Mouse (Mus musculus) hindbrain, embryonic 16.5 days (tissue): ENCODE data around the gene Onecut3. TPM values are rescaled to one million over a fixed set of nuclear protein-coding genes. Genes with fewer than 3 reads are reported as not detected.
A peak's percentile ranks its signal among the peaks of the same experiment; 100 is the strongest.

Source experiments
- ATAC-seq: fragments of 200-750 bp; cut with Nextera tagmentation; 2 replicates; pipeline ENCODE4 v1.8.0; 2017; ENCODE audit warnings: moderate TSS enrichment, moderate library complexity
- H3K27ac ChIP-seq: fragments of 300-500 bp; sonication (generic); 2 replicates; pipeline ENCODE4 v1.5.1; 2014; ENCODE audit warnings: low read depth, mild to moderate bottlenecking, control low read depth, low read length, moderate library complexity
- H3K27me3 ChIP-seq: fragments of 300-500 bp; sonication (generic); replicated peaks from 2 replicates; pipeline ENCODE4 v1.6.1; 2014; ENCODE audit warnings: low read length; ENCODE audit not compliant: control insufficient read depth, insufficient read depth
- H3K36me3 ChIP-seq: fragments of 300-500 bp; sonication (generic); 2 replicates; pipeline ENCODE4 v1.6.1; 2014; ENCODE audit warnings: mild to moderate bottlenecking, low read length, moderate library complexity, mixed read lengths; ENCODE audit not compliant: control insufficient read depth, insufficient read depth
- H3K4me1 ChIP-seq: fragments of 300-500 bp; sonication (generic); 2 replicates; pipeline ENCODE4 v1.6.1; 2014; ENCODE audit warnings: low read depth, low read length; ENCODE audit not compliant: control insufficient read depth, insufficient read depth
- H3K4me2 ChIP-seq: fragments of 300-500 bp; sonication (generic); 2 replicates; pipeline ENCODE4 v1.6.1; 2014; ENCODE audit warnings: mild to moderate bottlenecking, low read length, control low read depth, moderate library complexity
- H3K4me3 ChIP-seq: fragments of 300-500 bp; sonication (generic); 2 replicates; pipeline ENCODE4 v1.5.1; 2014; ENCODE audit warnings: mild to moderate bottlenecking, low read length, control low read depth, moderate library complexity
- H3K9ac ChIP-seq: fragments of 300-500 bp; sonication (generic); 2 replicates; pipeline ENCODE4 v1.6.1; 2014; ENCODE audit warnings: low read depth, mild to moderate bottlenecking, control low read depth, low read length, moderate library complexity
- H3K9me3 ChIP-seq: fragments of 300-500 bp; sonication (generic); 2 replicates; pipeline ENCODE4 v1.6.1; 2014; ENCODE audit warnings: mild to moderate bottlenecking, low read length, moderate library complexity; ENCODE audit not compliant: control insufficient read depth
- WGBS: fragments of 180-500 bp; shearing (Covaris S2); extraction: QIAGEN DNeasy Blood & Tissue Kit; methylation state at CpG from one replicate; pipeline ENCODE4 v1.1.7; 2014; 5-methylcytosine and 5-hydroxymethylcytosine counted together
- polyA plus RNA-seq: library from polyadenylated mRNA; unstranded; fragments of >200 nt; fragmentation: Nextera tagmentation; extraction: Ambion mirVana; gene quantifications from 2 replicates; pipeline ENCODE4 v1.2.1, GENCODE M21; 2015

Onecut3 gene
- 1.2 and 1.3 TPM in 2 replicates for polyA plus RNA-seq

- H3K4me3 ChIP-seq = peak within 1 kb of the TSS; percentile 43
- H3K9ac ChIP-seq = peak within 1 kb of the TSS; percentile 60
- H3K4me1 ChIP-seq = peaks cover 17% of the 10 kb centered on the region
- no peak within 1 kb of the TSS for H3K27ac ChIP-seq
- H3K36me3 ChIP-seq = no peaks in the 10 kb centered on the region
- peaks cover 87% of the 10 kb centered on the region for H3K27me3 ChIP-seq
- peak; percentile 43 for ATAC-seq
- no peaks in the 10 kb centered on the region for H3K9me3 ChIP-seq
- peak within 1 kb of the TSS; percentile 72 for H3K4me2 ChIP-seq
- WGBS = under 1% methylated on average over 38 of the region's 42 CpGs
Measured at GRCm38 (mm10) chr10:80494732-80495131, at the start of gene Onecut3. Gene Onecut3, plus strand, starts transcription at chr10:80494835.

GRCm38 (mm10) chr10:80445052-80445451, 49.6 kb upstream of the Onecut3 start:
- H3K9me3 ChIP-seq = no peaks in the 10 kb centered on the region
- 27% methylated on average over 1 of the region's 1 CpGs for WGBS
- no peak for ATAC-seq

GRCm38 (mm10) chr10:80445898-80446601, 48.6 kb upstream of the Onecut3 start:
- no peaks in the 10 kb centered on the region for H3K36me3 ChIP-seq
- H3K27me3 ChIP-seq = peaks cover 9% of the 10 kb centered on the region
- no peak overlapping the region for H3K9ac ChIP-seq
- peak overlapping the region; percentile 15; the same call in 1 of the 2 replicates for H3K4me3 ChIP-seq
- WGBS = 7% methylated on average over 26 of the region's 26 CpGs
- H3K4me1 ChIP-seq = no peaks in the 10 kb centered on the region; the same call in 1 of the 2 replicates
- H3K27ac ChIP-seq = no peak overlapping the region
- peak; percentile 89 for ATAC-seq
- no peaks in the 10 kb centered on the region for H3K9me3 ChIP-seq
- peak overlapping the region; percentile 49 for H3K4me2 ChIP-seq

More at GRCm38 (mm10) chr10:80445052-80445451, 49.6 kb upstream of the Onecut3 start:
- Histone ChIP-seq H3K27me3 (peaks cover 5% of the 10 kb centered on the region), H3K36me3 (no peaks in the 10 kb centered on the region), H3K4me2 (no peak overlapping the region), H3K9ac (no peak overlapping the region), H3K4me3 (no peak overlapping the region), H3K4me1 (no peaks in the 10 kb centered on the region; the same call in 1 of the 2 replicates), H3K27ac (no peak overlapping the region)

- Histone ChIP-seq H3K9ac (no peak overlapping the region), H3K27me3 (peaks cover 6% of the 10 kb centered on the region), H3K4me1 (no peaks in the 10 kb centered on the region; the same call in 1 of the 2 replicates), H3K4me3 (no peak overlapping the region), H3K9me3 (no peaks in the 10 kb centered on the region), H3K27ac (no peak overlapping the region), H3K4me2 (no peak overlapping the region), H3K36me3 (no peaks in the 10 kb centered on the region)
- 12% methylated on average over 6 of the region's 6 CpGs for WGBS
- ATAC-seq = no peak
Measured at GRCm38 (mm10) chr10:80450599-80450998, 44.0 kb upstream of the Onecut3 start.

- no peaks in the 10 kb centered on the region for H3K9me3 ChIP-seq
- no peak overlapping the region for H3K4me3 ChIP-seq
- no peak overlapping the region for H3K4me2 ChIP-seq
- H3K9ac ChIP-seq = no peak overlapping the region
- no peak for ATAC-seq
- WGBS = 69% methylated on average over 10 of the region's 10 CpGs
- H3K36me3 ChIP-seq = no peaks in the 10 kb centered on the region
- H3K4me1 ChIP-seq = no peaks in the 10 kb centered on the region
- H3K27ac ChIP-seq = no peak overlapping the region
- H3K27me3 ChIP-seq = peaks cover 4% of the 10 kb centered on the region
Measured at GRCm38 (mm10) chr10:80453601-80454000, 41.0 kb upstream of the Onecut3 start.

GRCm38 (mm10) chr10:80454781-80455180, 39.9 kb upstream of the Onecut3 start:
- no peak for ATAC-seq
- Histone ChIP-seq H3K36me3 (no peaks in the 10 kb centered on the region), H3K9ac (no peak overlapping the region), H3K9me3 (no peaks in the 10 kb centered on the region), H3K4me1 (no peaks in the 10 kb centered on the region), H3K27me3 (peaks cover 4% of the 10 kb centered on the region), H3K4me2 (no peak overlapping the region), H3K4me3 (no peak overlapping the region), H3K27ac (no peak overlapping the region)
- WGBS = 92% methylated on average over 5 of the region's 5 CpGs

- H3K27me3 ChIP-seq = peaks cover 3% of the 10 kb centered on the region
- 83% methylated on average over 5 of the region's 5 CpGs for WGBS
- H3K4me3 ChIP-seq = no peak overlapping the region
- H3K9ac ChIP-seq = no peak overlapping the region
- H3K4me2 ChIP-seq = no peak overlapping the region
- H3K27ac ChIP-seq = no peak overlapping the region
- no peak for ATAC-seq
- H3K4me1 ChIP-seq = no peaks in the 10 kb centered on the region
- no peaks in the 10 kb centered on the region for H3K9me3 ChIP-seq
- H3K36me3 ChIP-seq = no peaks in the 10 kb centered on the region
Measured at GRCm38 (mm10) chr10:80455697-80456096, 38.9 kb upstream of the Onecut3 start.

- Histone ChIP-seq H3K27ac (no peak overlapping the region), H3K4me2 (no peak overlapping the region), H3K36me3 (no peaks in the 10 kb centered on the region), H3K4me3 (no peak overlapping the region), H3K27me3 (no peaks in the 10 kb centered on the region), H3K9me3 (no peaks in the 10 kb centered on the region), H3K4me1 (no peaks in the 10 kb centered on the region), H3K9ac (no peak overlapping the region)
- WGBS = 72% methylated on average over 10 of the region's 10 CpGs
- no peak for ATAC-seq
Measured at GRCm38 (mm10) chr10:80459236-80459635, 35.4 kb upstream of the Onecut3 start.

- H3K27ac ChIP-seq = no peak overlapping the region
- H3K27me3 ChIP-seq = no peaks in the 10 kb centered on the region
- H3K36me3 ChIP-seq = no peaks in the 10 kb centered on the region
- no peaks in the 10 kb centered on the region for H3K9me3 ChIP-seq
- no peaks in the 10 kb centered on the region for H3K4me1 ChIP-seq
- ATAC-seq = no peak
- H3K4me3 ChIP-seq = no peak overlapping the region
- no peak overlapping the region for H3K4me2 ChIP-seq
- no peak overlapping the region for H3K9ac ChIP-seq
- 94% methylated on average over 11 of the region's 11 CpGs for WGBS
Measured at GRCm38 (mm10) chr10:80459671-80460070, 35.0 kb upstream of the Onecut3 start.
